Mouse (Mus musculus) megakaryocyte, embryonic 14.5 days (primary cell): ENCODE data around the gene Tek. TPM values are rescaled to one million over a fixed set of nuclear protein-coding genes. Genes with fewer than 3 reads are reported as not detected.
"Not testable (repeated sequence)": the region's sequence is repeated elsewhere in the genome, so short reads cannot be mapped to it uniquely, and the experiment has no call there.

Experiments
- H3K27me3 ChIP-seq: replicated peaks from 2 replicates; pipeline ENCODE3; 2012; ENCODE audit warnings: inconsistent platforms
- H3K36me3 ChIP-seq: replicated peaks from 2 replicates; pipeline ENCODE3; 2012; ENCODE audit warnings: low read length, inconsistent platforms, mixed read lengths
- H3K4me1 ChIP-seq: 2 replicates; pipeline ENCODE4 v1.6.1; 2012; ENCODE audit warnings: inconsistent platforms
- H3K4me3 ChIP-seq: replicated peaks from 2 replicates; pipeline ENCODE3; 2012; ENCODE audit warnings: moderate library complexity, mild to moderate bottlenecking, inconsistent platforms
- H3K9me3 ChIP-seq: 2 replicates; pipeline ENCODE4 v1.6.1; 2012; ENCODE audit warnings: inconsistent platforms
- FLI1 ChIP-seq: IDR thresholded peaks from 2 replicates; pipeline ENCODE4 v1.6.1; 2012; ENCODE audit warnings: low read length, inconsistent platforms, mixed read lengths
- GATA1 ChIP-seq: IDR thresholded peaks from 3 replicates; pipeline ENCODE4 v1.6.1; 2012; ENCODE audit warnings: mixed read lengths, low read length, inconsistent platforms, borderline replicate concordance
- polyA plus RNA-seq: library from polyadenylated mRNA; stranded (reverse); fragments of >175 nt; gene quantifications from 2 replicates; pipeline ENCODE4 v1.2.3, GENCODE M21; 2012; ENCODE audit warnings: low replicate concordance; ENCODE audit not compliant: insufficient read depth

Tek gene
- 0.12 TPM in 1 of 2 replicates, not detected in the other for polyA plus RNA-seq

- TF ChIP-seq FLI1: no peak
- Histone ChIP-seq H3K9me3 (no peaks in the 10 kb centered on the region), H3K36me3 (no peaks in the 10 kb centered on the region), H3K4me3 (peak within 1 kb of the TSS; percentile 57), H3K27me3 (no peaks in the 10 kb centered on the region), H3K4me1 (peaks cover 16% of the 10 kb centered on the region)
These were observed at the start of gene Tek for GRCm38 (mm10) chr4:94738838-94739731. Gene Tek (plus strand): TSS chr4:94739289.

- H3K4me3 ChIP-seq, H3K9me3 ChIP-seq, H3K36me3 ChIP-seq, H3K27me3 ChIP-seq: not testable (repeated sequence)
- peaks cover 13% of the 10 kb centered on the region for H3K4me1 ChIP-seq
These were observed 49.3 kb upstream of the Tek start for GRCm38 (mm10) chr4:94689804-94690203.

- no peaks in the 10 kb centered on the region for H3K27me3 ChIP-seq
- H3K4me3 ChIP-seq: no peak overlapping the region
- peaks cover 13% of the 10 kb centered on the region for H3K4me1 ChIP-seq
- H3K36me3 ChIP-seq: peaks cover 6% of the 10 kb centered on the region
- no peak for TF ChIP-seq FLI1
- no peak; the same call in 2 of the 3 replicates for TF ChIP-seq GATA1
- H3K9me3 ChIP-seq: no peaks in the 10 kb centered on the region
These were observed 48.0 kb upstream of the Tek start for GRCm38 (mm10) chr4:94691078-94691477.

- no peak overlapping the region for H3K4me3 ChIP-seq
- H3K4me1 ChIP-seq: peaks cover 22% of the 10 kb centered on the region
- H3K27me3 ChIP-seq: no peaks in the 10 kb centered on the region
- peaks cover 6% of the 10 kb centered on the region for H3K36me3 ChIP-seq
- no peak for TF ChIP-seq GATA1
- no peak for TF ChIP-seq FLI1
- no peaks in the 10 kb centered on the region for H3K9me3 ChIP-seq
These were observed 46.9 kb upstream of the Tek start for GRCm38 (mm10) chr4:94692175-94692574.

GRCm38 (mm10) chr4:94696368-94696767 is 42.7 kb upstream of the Tek start:
- TF ChIP-seq FLI1: no peak
- TF ChIP-seq GATA1: no peak
- H3K4me1 ChIP-seq: peaks cover 21% of the 10 kb centered on the region

GRCm38 (mm10) chr4:94711002-94711401 is 28.1 kb upstream of the Tek start:
- Histone ChIP-seq H3K4me3 (no peak overlapping the region), H3K27me3 (no peaks in the 10 kb centered on the region), H3K9me3 (no peaks in the 10 kb centered on the region), H3K36me3 (no peaks in the 10 kb centered on the region), H3K4me1 (0 out of 2 replicates have a peak, but pooled peaks cover 3% of the 10 kb centered on the region)
- TF ChIP-seq GATA1: no peak

More at GRCm38 (mm10) chr4:94696368-94696767, 42.7 kb upstream of the Tek start:
- H3K36me3 ChIP-seq: no peaks in the 10 kb centered on the region
- H3K27me3 ChIP-seq: no peaks in the 10 kb centered on the region
- no peaks in the 10 kb centered on the region for H3K9me3 ChIP-seq
- no peak overlapping the region for H3K4me3 ChIP-seq

- Histone ChIP-seq H3K9me3 (no peaks in the 10 kb centered on the region), H3K4me3 (no peak overlapping the region), H3K4me1 (0 out of 2 replicates have a peak, but pooled peaks cover 3% of the 10 kb centered on the region), H3K27me3 (no peaks in the 10 kb centered on the region), H3K36me3 (no peaks in the 10 kb centered on the region)
- no peak for TF ChIP-seq FLI1
These were observed 27.7 kb upstream of the Tek start for GRCm38 (mm10) chr4:94711426-94711825.

GRCm38 (mm10) chr4:94713741-94714140 is 25.3 kb upstream of the Tek start:
- H3K4me1 ChIP-seq: 0 out of 2 replicates have a peak, but pooled peaks cover 3% of the 10 kb centered on the region
- H3K36me3 ChIP-seq: no peaks in the 10 kb centered on the region
- H3K9me3 ChIP-seq: no peaks in the 10 kb centered on the region
- H3K4me3 ChIP-seq: no peak overlapping the region
- no peaks in the 10 kb centered on the region for H3K27me3 ChIP-seq
- TF ChIP-seq GATA1 (no peak), FLI1 (no peak)

GRCm38 (mm10) chr4:94715166-94715565 is 23.9 kb upstream of the Tek start:
- H3K36me3 ChIP-seq: no peaks in the 10 kb centered on the region
- H3K9me3 ChIP-seq: no peaks in the 10 kb centered on the region
- H3K4me3 ChIP-seq: no peak overlapping the region
- no peaks in the 10 kb centered on the region for H3K27me3 ChIP-seq
- TF ChIP-seq FLI1 (no peak), GATA1 (no peak)
- 0 out of 2 replicates have a peak, but pooled peaks cover 3% of the 10 kb centered on the region for H3K4me1 ChIP-seq

- Histone ChIP-seq H3K4me3 (no peak overlapping the region), H3K4me1 (peaks cover 11% of the 10 kb centered on the region), H3K36me3 (no peaks in the 10 kb centered on the region), H3K27me3 (no peaks in the 10 kb centered on the region), H3K9me3 (peaks cover 6% of the 10 kb centered on the region)
- TF ChIP-seq GATA1 (no peak), FLI1 (no peak)
These were observed 13.3 kb upstream of the Tek start for GRCm38 (mm10) chr4:94725799-94726198.
